Mouse (Mus musculus) gastrocnemius, adult 2 months (tissue): Measurements from ENCODE around the gene Tlcd2. TPM values are rescaled to one million over a fixed set of nuclear protein-coding genes. Genes with fewer than 3 reads are reported as not detected.
"Not testable (repeated sequence)": the region's sequence is repeated elsewhere in the genome, so short reads cannot be mapped to it uniquely, and the experiment has no call there.

ENCODE experiments used
- DNase-seq: peaks from one replicate; pipeline ENCODE4 v3.0.0; 2022
- H3K27ac ChIP-seq: fragments of 200-600 bp; 2 replicates; pipeline ENCODE4 v1.8.1; 2022; ENCODE audit warnings: mild to moderate bottlenecking
- H3K4me3 ChIP-seq: fragments of 200-600 bp; 2 replicates; pipeline ENCODE4 v1.8.1; 2022; ENCODE audit warnings: mild to moderate bottlenecking, moderate library complexity
- CTCF ChIP-seq: fragments of 200-600 bp; IDR thresholded peaks from 2 replicates; pipeline ENCODE4 v1.8.1; 2022; ENCODE audit warnings: antibody characterized with exemption, mild to moderate bottlenecking, moderate library complexity
- intact Hi-C: fragments of 180-260 bp; cut with DNase I; formaldehyde crosslinking; loops from one replicate; pipeline ENCODE4 v1.15.1; 2025
- total RNA-seq, 2 experiments: library from RNA; stranded (reverse); gene quantifications; 2 replicates each; pipeline ENCODE4 v1.2.3; 2021

Tlcd2 gene
- total RNA-seq, 2 experiments from 2014 or later, result 2.6 to 3.1 TPM

DNA sequence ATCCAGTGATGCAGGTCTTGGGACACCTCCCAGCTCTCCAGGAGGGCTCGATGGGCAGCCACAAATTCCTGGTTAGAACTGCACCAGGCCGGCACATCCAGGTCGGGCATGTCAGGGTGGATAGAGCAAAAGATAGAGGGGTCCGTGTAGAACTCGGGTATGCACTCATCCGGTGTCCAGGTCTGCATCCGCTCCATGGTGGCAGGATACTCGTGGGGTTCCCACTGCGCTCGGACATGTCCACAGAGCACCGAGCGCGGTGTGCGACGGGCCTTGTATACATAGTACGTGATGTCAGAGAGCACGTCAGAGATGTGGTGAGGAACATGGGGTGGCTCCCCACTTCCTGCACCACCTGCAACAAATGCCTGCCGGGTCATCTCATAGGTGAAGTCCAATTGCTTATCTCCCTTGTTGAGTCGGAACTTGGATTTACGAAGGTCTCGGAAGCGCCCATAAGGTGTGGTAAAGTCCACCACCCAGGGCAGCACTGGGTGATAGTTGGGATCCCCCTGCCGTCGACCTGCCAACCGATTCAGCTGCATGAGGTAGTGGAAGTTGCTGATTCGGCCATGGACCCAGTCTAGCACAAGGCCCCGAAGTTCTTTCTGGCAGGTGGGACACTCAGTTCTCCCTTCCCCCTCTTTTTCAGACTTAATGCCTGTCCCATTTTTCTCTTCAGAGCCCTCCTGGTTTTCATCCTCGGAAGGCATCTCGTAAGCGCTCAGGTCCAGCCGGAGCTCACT, 8.5 kb upstream of the Tlcd2 start:
- no peak for TF ChIP-seq CTCF
- no peak for DNase-seq
- Histone ChIP-seq H3K4me3 (peak overlapping the region; percentile 88; the same call in 1 of the 2 replicates), H3K27ac (no peak overlapping the region)
- intact Hi-C loops, result no loop called here

DNA sequence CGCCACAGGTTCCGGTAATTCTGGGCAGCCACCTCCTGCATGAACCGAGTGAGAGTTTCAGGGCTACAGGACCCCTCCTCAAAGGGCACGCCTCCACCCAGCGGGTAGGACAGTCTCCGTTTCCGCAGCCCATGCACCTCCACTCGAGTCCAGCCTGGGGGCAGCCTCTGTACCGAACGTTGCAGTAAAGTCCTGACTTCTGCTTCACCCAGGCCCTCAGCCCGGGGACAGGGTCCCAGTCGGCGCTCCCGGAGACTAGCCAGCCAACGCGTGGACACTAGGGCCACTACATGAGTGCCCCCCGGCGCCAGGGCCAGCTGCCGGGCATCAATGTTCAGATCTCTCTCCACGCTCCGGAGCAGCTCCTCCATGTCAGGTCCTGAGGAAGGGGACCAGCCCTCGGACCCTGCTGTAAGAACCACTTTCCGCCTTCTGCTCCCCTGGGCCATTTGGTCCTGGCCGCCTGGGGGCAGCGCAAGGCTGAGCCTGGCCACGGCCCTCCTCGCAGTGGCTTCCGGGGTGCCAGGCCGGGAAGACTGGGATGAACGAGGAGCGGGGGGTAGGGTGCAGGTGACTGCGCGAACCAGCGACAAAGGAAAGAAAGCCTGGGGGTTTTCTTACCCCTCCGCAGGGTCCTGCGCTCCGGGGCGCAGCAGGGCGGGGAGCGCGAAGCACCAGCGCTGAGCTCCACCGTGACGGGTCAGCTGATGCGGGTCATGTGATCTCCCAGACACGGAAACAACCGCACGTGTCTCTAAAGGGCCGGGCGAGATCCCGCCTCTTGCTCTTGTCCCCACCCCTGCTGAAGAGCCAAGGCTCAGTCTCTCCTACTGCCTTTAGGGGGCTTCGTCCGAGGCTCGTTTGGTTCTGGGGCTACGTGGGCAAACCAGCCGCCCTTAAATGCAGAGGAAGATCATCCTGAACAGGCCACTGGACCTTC, 7.3 kb upstream of the Tlcd2 start, which contains the start of gene Wdr81:
TSS of gene Wdr81 (minus strand) at position 727 of the 940 bp plus-strand sequence.
- peak; percentile 62 for TF ChIP-seq CTCF
- H3K4me3 ChIP-seq, result peak within 1 kb of the TSS; percentile 88
- peak; percentile 93 for DNase-seq
- intact Hi-C loops, result no loop called here
- H3K27ac ChIP-seq, result peak within 1 kb of the TSS; percentile 88

DNA sequence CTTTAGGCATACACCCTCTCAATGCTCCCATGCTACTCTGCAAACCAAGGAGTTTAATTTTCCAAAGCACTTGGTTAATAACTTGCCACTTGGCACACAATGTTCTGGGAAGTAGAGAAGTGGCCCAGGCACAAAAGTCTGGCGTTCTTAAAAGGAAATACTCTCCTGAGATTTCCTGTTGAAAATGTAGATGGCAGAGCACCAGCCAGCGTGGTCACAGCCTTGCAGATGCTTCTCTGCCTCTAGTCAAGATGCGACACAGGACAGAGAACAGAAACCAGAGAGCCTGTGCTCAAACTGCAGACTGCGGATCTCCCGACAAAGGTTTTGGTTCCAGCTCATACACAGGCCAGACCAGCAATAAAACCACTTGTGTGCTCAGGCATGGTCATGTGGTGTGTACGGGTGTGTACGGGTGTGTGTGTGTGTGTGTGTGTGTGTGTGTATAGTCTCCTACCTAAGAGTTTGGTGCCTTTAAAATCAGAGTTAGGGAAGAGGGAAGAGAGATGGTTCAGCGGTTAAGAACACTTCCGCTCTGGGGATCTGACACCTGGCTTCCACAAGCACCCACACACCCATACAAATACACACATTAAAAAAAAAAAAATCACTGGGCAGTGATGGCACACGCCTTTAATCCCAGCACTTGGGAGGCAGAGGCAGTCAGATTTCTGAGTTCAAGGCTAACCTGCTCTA, 6.3 kb upstream of the Tlcd2 start:
- peak overlapping the region; percentile 88 for H3K4me3 ChIP-seq
- no peak for DNase-seq
- intact Hi-C loops, result no loop called here
- TF ChIP-seq CTCF, result no peak
- H3K27ac ChIP-seq, result peak overlapping the region; percentile 88

DNA sequence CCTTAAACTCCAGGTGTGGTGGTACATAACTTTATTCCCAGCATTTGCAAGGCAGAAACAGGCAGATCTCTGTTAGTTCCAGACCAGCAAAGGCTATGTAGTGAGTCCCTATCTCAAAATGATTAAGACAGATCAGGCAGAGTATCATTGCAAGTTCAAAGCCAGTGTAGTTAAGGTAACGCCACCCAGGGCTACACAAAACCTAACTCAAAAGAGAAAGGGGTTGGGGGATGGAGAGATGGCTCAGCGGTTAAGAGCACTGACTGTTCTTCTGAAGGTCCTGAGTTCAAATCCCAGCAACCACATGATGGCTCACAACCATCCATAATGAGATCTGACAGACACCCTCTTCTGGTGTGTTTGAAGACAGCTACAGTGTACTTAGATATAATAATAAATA, 5.5 kb upstream of the Tlcd2 start:
- H3K27ac ChIP-seq, DNase-seq, intact Hi-C loops, H3K4me3 ChIP-seq: not testable (repeated sequence)

DNA sequence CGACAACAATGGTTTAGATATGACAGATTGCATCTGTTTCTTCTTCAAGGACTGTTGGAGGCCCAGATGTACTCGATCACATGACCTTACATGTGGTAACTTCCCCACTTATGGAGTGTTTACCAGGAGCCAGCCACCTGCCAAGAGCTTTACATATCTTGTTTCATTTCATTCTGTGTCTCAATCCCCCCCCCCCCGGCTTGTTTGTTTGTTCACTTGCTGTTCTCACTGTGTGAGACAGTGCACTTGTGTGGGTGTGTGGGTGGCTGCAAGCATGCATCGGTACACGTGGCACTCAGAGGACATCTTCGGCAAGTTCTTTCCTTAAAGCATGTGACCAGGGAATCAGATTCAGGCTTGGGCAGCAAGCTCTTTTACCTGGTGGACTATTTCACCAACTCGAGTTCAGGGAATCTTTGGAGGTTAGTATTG, 5.1 kb upstream of the Tlcd2 start:
- intact Hi-C loops, result no loop called here
- DNase-seq, result no peak
- no peak overlapping the region for H3K4me3 ChIP-seq
- no peak overlapping the region for H3K27ac ChIP-seq
- TF ChIP-seq CTCF, result no peak

DNA sequence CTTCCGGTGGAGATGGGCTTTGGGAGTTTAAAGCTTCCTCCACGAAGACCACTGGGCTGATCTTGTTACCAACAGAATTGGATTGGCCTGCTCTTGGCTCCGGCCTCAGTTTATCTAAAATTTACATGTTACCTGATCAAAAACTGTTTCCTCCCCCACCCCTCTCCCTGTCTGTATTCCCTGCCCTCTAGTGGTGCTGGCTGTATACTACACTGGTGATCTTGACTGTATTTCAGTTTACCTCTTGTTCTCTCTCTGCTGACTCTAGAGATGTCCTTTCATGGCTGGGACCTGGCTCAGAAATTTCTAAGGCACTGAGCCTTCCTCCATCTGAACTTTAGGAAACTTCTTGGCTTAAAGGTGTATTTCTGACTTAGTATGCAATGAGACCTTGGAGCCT, 3.3 kb upstream of the Tlcd2 start:
- peak overlapping the region; percentile 100 for H3K27ac ChIP-seq
- TF ChIP-seq CTCF, result peak; percentile 68
- H3K4me3 ChIP-seq, result peak overlapping the region; percentile 72
- DNase-seq, result peak; percentile 43
- intact Hi-C loops, result loop anchor here (2.0 kb wide), 1 partner anchor 55 kb away; no protein-coding TSS in a partner anchor

DNA sequence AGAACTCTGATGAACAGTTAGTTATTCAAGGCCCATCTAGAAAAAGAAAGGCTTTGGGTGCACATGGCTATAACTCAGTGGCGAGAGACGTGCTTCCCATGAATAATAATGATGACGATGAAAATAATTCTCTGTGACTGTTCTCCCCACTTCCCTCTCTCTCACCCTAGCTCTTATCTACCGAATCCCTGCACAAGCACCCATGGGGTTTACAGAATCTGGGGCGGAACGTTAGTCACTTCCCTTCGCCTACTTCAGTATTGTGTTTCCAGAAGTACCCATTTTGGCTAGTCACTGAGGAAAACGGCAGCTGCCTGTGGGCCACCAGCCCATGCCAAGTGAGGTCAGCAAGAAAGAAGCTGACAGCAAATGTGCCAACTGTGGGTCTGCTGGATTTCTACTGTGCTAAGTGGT, 2.9 kb upstream of the Tlcd2 start:
- peak overlapping the region; percentile 72 for H3K4me3 ChIP-seq
- TF ChIP-seq CTCF, result no peak
- H3K27ac ChIP-seq, result peak overlapping the region; percentile 100
- intact Hi-C loops, result loop anchor here (2.0 kb wide), 1 partner anchor 56 kb away; no protein-coding TSS in a partner anchor
- peak; percentile 66 for DNase-seq

DNA sequence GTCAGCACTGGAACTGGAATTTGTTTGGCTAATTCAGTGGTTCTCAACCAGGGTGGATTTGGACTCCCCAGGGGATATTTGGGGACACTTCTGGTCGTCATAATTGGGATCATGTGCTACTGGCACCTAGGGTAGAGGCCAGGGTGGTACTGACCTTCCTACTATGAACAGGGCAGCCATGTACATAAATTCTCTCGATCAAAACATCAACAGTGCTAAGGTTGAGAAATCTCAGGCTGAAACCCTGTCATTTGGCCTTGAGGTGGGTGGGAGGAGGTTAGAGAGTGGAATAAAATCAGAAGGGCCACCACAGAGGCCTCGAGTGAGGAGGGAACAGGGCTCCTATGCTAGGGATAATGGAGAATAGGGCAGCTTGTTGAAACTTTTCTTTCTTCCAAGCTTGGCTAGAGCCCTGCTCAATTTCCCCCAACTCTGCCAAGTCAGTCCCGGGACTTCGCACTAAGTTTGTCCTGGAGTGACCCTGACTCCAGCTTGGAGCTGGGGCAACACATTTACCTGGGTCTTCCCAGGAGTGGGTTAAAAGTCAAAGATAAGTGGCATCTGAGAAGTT, 2.3 kb upstream of the Tlcd2 start:
- peak overlapping the region; percentile 100 for H3K27ac ChIP-seq
- peak overlapping the region; percentile 72 for H3K4me3 ChIP-seq
- intact Hi-C loops, result loop anchor here (2.0 kb wide), 1 partner anchor 56 kb away; no protein-coding TSS in a partner anchor
- peak; percentile 78 for DNase-seq
- TF ChIP-seq CTCF, result no peak

DNA sequence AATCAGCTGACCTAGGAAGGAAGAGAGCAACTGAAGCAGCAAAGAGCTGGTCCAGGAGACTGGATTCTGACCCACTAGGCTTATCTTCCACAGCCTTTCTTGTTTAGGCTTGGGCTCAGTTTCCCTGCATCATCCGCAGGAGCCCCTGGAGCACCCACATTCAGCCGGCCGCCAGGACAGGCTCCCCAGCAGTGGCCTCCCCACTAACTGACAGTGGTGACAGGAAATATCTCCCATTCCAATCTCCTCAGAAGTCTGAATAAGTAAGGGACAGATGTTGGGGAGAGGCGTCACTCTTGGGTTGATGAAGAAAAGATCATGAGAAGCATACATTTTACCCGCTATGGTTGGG, 1.8 kb upstream of the Tlcd2 start:
- DNase-seq, result no peak
- Histone ChIP-seq H3K27ac (peak overlapping the region; percentile 100), H3K4me3 (peak overlapping the region; percentile 72)
- intact Hi-C loops, result loop anchor here (2.0 to 5.0 kb wide), 2 partner anchors 57 to 108 kb away; no protein-coding TSS in a partner anchor
- no peak for TF ChIP-seq CTCF

DNA sequence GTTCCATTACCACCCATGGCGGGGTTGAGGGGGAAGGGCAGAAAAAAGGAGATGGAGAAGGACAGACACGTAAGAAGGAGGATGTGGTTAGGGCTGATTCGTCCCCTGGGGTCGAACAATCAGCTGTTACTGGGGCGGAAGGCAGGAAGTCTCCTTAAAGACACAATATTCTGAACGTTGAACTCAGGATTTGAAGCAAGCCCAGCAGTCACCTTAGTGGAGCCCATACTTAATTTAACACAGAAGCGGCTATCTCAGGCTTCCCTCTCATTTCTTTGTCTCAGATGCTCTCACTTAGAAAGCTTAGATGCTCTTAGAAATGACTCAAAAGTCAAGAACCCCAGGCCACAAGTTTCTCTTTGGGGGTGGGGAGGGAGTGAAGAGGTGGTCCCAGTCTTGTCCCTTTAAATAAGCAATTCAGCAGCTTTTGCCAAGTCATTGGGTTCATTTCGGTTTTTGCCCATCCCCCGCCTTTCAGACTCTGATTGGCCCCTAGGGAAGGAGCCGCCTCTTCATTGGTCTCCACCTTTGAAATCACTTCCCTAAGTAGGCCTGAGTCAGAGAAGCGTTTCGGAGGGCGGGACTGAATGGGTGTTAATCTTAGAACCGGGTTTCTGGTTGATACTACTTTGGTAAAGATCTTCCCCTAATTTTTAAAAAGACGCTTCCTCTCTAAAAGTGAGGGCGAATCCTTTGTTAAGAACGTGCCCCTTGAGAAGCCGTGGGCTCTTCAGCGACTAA, 1.2 kb upstream of the Tlcd2 start:
- peak overlapping the region; percentile 72 for H3K4me3 ChIP-seq
- intact Hi-C loops, result loop anchor here (5.0 kb wide), 1 partner anchor 107 kb away; no protein-coding TSS in a partner anchor
- peak overlapping the region; percentile 100 for H3K27ac ChIP-seq
- TF ChIP-seq CTCF, result no peak
- DNase-seq, result peak; percentile 92

DNA sequence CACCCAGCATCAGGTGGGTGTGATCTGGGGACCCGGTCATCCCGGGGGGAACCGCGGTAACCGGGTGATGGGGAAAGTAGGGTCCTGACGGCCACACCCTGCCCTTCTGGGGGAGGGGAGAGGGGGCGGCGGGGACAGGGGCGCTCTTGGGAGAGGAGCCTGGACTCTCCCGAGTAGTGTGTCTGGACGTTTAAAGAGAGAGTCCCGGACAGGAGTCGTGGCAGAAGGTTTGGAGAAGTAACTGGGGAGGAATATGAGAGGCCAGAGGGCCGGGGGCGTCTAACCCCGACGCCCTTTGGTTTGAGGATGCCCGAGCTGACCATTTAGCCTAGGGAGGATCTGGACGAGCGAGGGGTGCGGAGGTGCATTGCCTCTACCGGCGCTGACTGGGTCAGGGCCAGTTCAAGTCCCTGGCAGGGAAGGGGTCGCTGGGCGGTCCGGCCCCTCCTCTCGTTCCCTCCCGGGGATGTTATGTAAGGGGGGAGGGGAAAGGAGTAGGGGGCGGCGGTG, 283 bp downstream of the Tlcd2 start:
- Histone ChIP-seq H3K4me3 (peak overlapping the region; percentile 87), H3K27ac (peak overlapping the region; percentile 100)
- TF ChIP-seq CTCF, result no peak
- no peak for DNase-seq
- intact Hi-C loops, result loop anchor here (2.0 to 5.0 kb wide), 2 partner anchors 49 to 106 kb away; partner anchors contain the start of gene Rilp
